Mouse (Mus musculus) liver, embryonic 14.5 days (tissue): ENCODE data around the gene Cers1.

Experiments used
- CTCF ChIP-seq: IDR thresholded peaks from 2 replicates; pipeline ENCODE4 v1.5.1; 2016; ENCODE audit warnings: antibody characterized with exemption, low read depth, control low read depth
- EP300 ChIP-seq: IDR thresholded peaks from 2 replicates; pipeline ENCODE4 v1.6.1; 2016; ENCODE audit warnings: antibody characterized with exemption, low read depth

- TF ChIP-seq CTCF: no peak
- no peak for TF ChIP-seq EP300
Measured at GRCm38 (mm10) chr8:70359411-70359810, 43.8 kb downstream of the Cers1 start.
